Mouse (Mus musculus) limb, embryonic 15.5 days (tissue): Measurements from ENCODE around the gene Atp4a. TPM values are rescaled to one million over a fixed set of nuclear protein-coding genes. Genes with fewer than 3 reads are reported as not detected.
A peak's percentile ranks its signal among the peaks of the same experiment; 100 is the strongest.

ENCODE experiments used
- ATAC-seq: fragments of 200-750 bp; cut with Nextera tagmentation; 2 replicates; pipeline ENCODE4 v1.8.0; 2017; ENCODE audit warnings: low read depth, moderate TSS enrichment; ENCODE audit not compliant: insufficient number of reproducible peaks, low FRiP score, low TSS enrichment
- H3K27ac ChIP-seq: fragments of 300-500 bp; sonication (generic); 2 replicates; pipeline ENCODE4 v1.5.1; 2015; ENCODE audit warnings: moderate library complexity, mild to moderate bottlenecking, inconsistent platforms
- H3K27me3 ChIP-seq: fragments of 300-500 bp; sonication (generic); 2 replicates; pipeline ENCODE4 v1.6.1; 2015; ENCODE audit warnings: inconsistent platforms
- H3K36me3 ChIP-seq: fragments of 300-500 bp; sonication (generic); 2 replicates; pipeline ENCODE4 v1.6.1; 2015; ENCODE audit warnings: inconsistent platforms
- H3K4me1 ChIP-seq: fragments of 300-500 bp; sonication (generic); 2 replicates; pipeline ENCODE4 v1.6.1; 2015; ENCODE audit warnings: inconsistent platforms
- H3K4me2 ChIP-seq: fragments of 300-500 bp; sonication (generic); 2 replicates; pipeline ENCODE4 v1.6.1; 2015; ENCODE audit warnings: mild to moderate bottlenecking, inconsistent platforms
- H3K4me3 ChIP-seq: fragments of 300-500 bp; sonication (generic); 2 replicates; pipeline ENCODE4 v1.5.1; 2015; ENCODE audit warnings: mild to moderate bottlenecking, inconsistent platforms
- H3K9ac ChIP-seq: fragments of 300-500 bp; sonication (generic); 2 replicates; pipeline ENCODE4 v1.6.1; 2015; ENCODE audit warnings: inconsistent platforms
- H3K9me3 ChIP-seq: fragments of 300-500 bp; sonication (generic); 2 replicates; pipeline ENCODE4 v1.6.1; 2016; ENCODE audit warnings: inconsistent platforms
- WGBS: fragments of 180-500 bp; shearing (Covaris S2); methylation state at CpG from one replicate; pipeline ENCODE4 v1.1.7; 2015; 5-methylcytosine and 5-hydroxymethylcytosine counted together
- polyA plus RNA-seq: library from polyadenylated mRNA; unstranded; fragments of >200 nt; fragmentation: Nextera tagmentation; extraction: Ambion mirVana; gene quantifications from 2 replicates; pipeline ENCODE4 v1.2.1, GENCODE M21; 2015

Atp4a gene
- polyA plus RNA-seq: 0.19 and 0.99 TPM in 2 replicates

- no peak for ATAC-seq
- WGBS: 73% methylated on average over 3 of the region's 3 CpGs
- H3K27me3 ChIP-seq: peaks cover 26% of the 10 kb centered on the region
- H3K4me1 ChIP-seq: peaks cover 3% of the 10 kb centered on the region
- no peak within 1 kb of the TSS for H3K4me3 ChIP-seq
- H3K9me3 ChIP-seq: no peaks in the 10 kb centered on the region
- H3K4me2 ChIP-seq: no peak within 1 kb of the TSS
- H3K27ac ChIP-seq: no peak within 1 kb of the TSS
- H3K9ac ChIP-seq: no peak within 1 kb of the TSS
- no peaks in the 10 kb centered on the region for H3K36me3 ChIP-seq
These were observed at the start of gene Atp4a for GRCm38 (mm10) chr7:30711942-30712341. Gene Atp4a, plus strand, starts transcription at chr7:30712209.

GRCm38 (mm10) chr7:30664529-30665200 lies 47.3 kb upstream of the Atp4a start, which contains the start of gene Haus5:
Gene Haus5, minus strand, starts transcription at chr7:30664994.
- under 1% methylated on average over 34 of the region's 34 CpGs for WGBS
- peak within 1 kb of the TSS; percentile 71 for H3K4me3 ChIP-seq

GRCm38 (mm10) chr7:30665321-30665720 lies 46.7 kb upstream of the Atp4a start:
- Histone ChIP-seq H3K27me3 (no peaks in the 10 kb centered on the region), H3K4me3 (peak overlapping the region; percentile 71), H3K9ac (peak overlapping the region; percentile 73; the same call in 1 of the 2 replicates), H3K27ac (peak overlapping the region; percentile 33; the same call in 1 of the 2 replicates), H3K9me3 (no peaks in the 10 kb centered on the region), H3K36me3 (peaks cover 15% of the 10 kb centered on the region), H3K4me1 (peaks cover 9% of the 10 kb centered on the region; the same call in 1 of the 2 replicates), H3K4me2 (peak overlapping the region; percentile 84)
- WGBS: 3% methylated on average over 11 of the region's 11 CpGs
- ATAC-seq: no peak

More at GRCm38 (mm10) chr7:30664529-30665200, 47.3 kb upstream of the Atp4a start, which contains the start of gene Haus5:
- Histone ChIP-seq H3K27ac (peak within 1 kb of the TSS; percentile 70), H3K27me3 (no peaks in the 10 kb centered on the region), H3K9ac (peak within 1 kb of the TSS; percentile 73), H3K4me1 (peaks cover 9% of the 10 kb centered on the region; the same call in 1 of the 2 replicates), H3K9me3 (no peaks in the 10 kb centered on the region), H3K36me3 (peaks cover 22% of the 10 kb centered on the region), H3K4me2 (peak within 1 kb of the TSS; percentile 84)
- ATAC-seq: peak; percentile 85

GRCm38 (mm10) chr7:30669229-30669628 lies 42.8 kb upstream of the Atp4a start:
- Histone ChIP-seq H3K4me2 (no peak overlapping the region), H3K36me3 (no peaks in the 10 kb centered on the region), H3K9me3 (no peaks in the 10 kb centered on the region), H3K27ac (no peak overlapping the region), H3K4me1 (peaks cover 8% of the 10 kb centered on the region; the same call in 1 of the 2 replicates), H3K27me3 (no peaks in the 10 kb centered on the region), H3K9ac (no peak overlapping the region), H3K4me3 (no peak overlapping the region)
- WGBS: 30% methylated on average over 3 of the region's 3 CpGs
- ATAC-seq: no peak

- Histone ChIP-seq H3K36me3 (no peaks in the 10 kb centered on the region), H3K9ac (no peak within 1 kb of the TSS), H3K4me2 (no peak within 1 kb of the TSS), H3K27me3 (no peaks in the 10 kb centered on the region), H3K27ac (no peak within 1 kb of the TSS), H3K4me1 (no peaks in the 10 kb centered on the region), H3K4me3 (no peak within 1 kb of the TSS), H3K9me3 (no peaks in the 10 kb centered on the region)
- 63% methylated on average over 9 of the region's 9 CpGs for WGBS
- no peak for ATAC-seq
These were observed 40.5 kb upstream of the Atp4a start, which contains the start of gene Pmis2 for GRCm38 (mm10) chr7:30671480-30671879. Gene Pmis2, minus strand, starts transcription at chr7:30671605.

GRCm38 (mm10) chr7:30678263-30678975 lies 33.6 kb upstream of the Atp4a start:
- no peaks in the 10 kb centered on the region for H3K9me3 ChIP-seq
- no peak overlapping the region for H3K4me2 ChIP-seq
- H3K4me1 ChIP-seq: no peaks in the 10 kb centered on the region
- H3K27ac ChIP-seq: no peak overlapping the region
- H3K4me3 ChIP-seq: no peak overlapping the region
- no peak for ATAC-seq
- H3K36me3 ChIP-seq: no peaks in the 10 kb centered on the region
- 61% methylated on average over 5 of the region's 5 CpGs for WGBS
- no peaks in the 10 kb centered on the region for H3K27me3 ChIP-seq
- no peak overlapping the region for H3K9ac ChIP-seq

- Histone ChIP-seq H3K4me2 (no peak overlapping the region), H3K27ac (no peak overlapping the region), H3K4me3 (no peak overlapping the region), H3K4me1 (no peaks in the 10 kb centered on the region), H3K36me3 (no peaks in the 10 kb centered on the region), H3K27me3 (peaks cover 5% of the 10 kb centered on the region; the same call in 1 of the 2 replicates), H3K9me3 (no peaks in the 10 kb centered on the region), H3K9ac (no peak overlapping the region)
- WGBS: 57% methylated on average over 5 of the region's 5 CpGs
- no peak for ATAC-seq
These were observed 30.1 kb upstream of the Atp4a start for GRCm38 (mm10) chr7:30681897-30682296.

GRCm38 (mm10) chr7:30683425-30683824 lies 28.6 kb upstream of the Atp4a start:
- no peaks in the 10 kb centered on the region for H3K9me3 ChIP-seq
- no peaks in the 10 kb centered on the region for H3K4me1 ChIP-seq
- no peaks in the 10 kb centered on the region for H3K36me3 ChIP-seq
- H3K27ac ChIP-seq: no peak overlapping the region
- H3K9ac ChIP-seq: no peak overlapping the region
- H3K27me3 ChIP-seq: peaks cover 19% of the 10 kb centered on the region
- no peak overlapping the region for H3K4me2 ChIP-seq
- no peak for ATAC-seq
- WGBS: 75% methylated on average over 2 of the region's 2 CpGs
- no peak overlapping the region for H3K4me3 ChIP-seq

GRCm38 (mm10) chr7:30688325-30688724 lies 23.7 kb upstream of the Atp4a start:
- no peaks in the 10 kb centered on the region for H3K9me3 ChIP-seq
- H3K4me2 ChIP-seq: no peak overlapping the region
- H3K9ac ChIP-seq: no peak overlapping the region
- H3K27me3 ChIP-seq: peaks cover 19% of the 10 kb centered on the region
- no peak overlapping the region for H3K27ac ChIP-seq
- no peaks in the 10 kb centered on the region for H3K36me3 ChIP-seq
- no peaks in the 10 kb centered on the region for H3K4me1 ChIP-seq
- no peak overlapping the region for H3K4me3 ChIP-seq
- no peak for ATAC-seq
- WGBS: 67% methylated on average over 6 of the region's 6 CpGs

- Histone ChIP-seq H3K4me2 (no peak overlapping the region), H3K27ac (no peak overlapping the region), H3K4me3 (no peak overlapping the region), H3K4me1 (no peaks in the 10 kb centered on the region), H3K9ac (no peak overlapping the region), H3K9me3 (no peaks in the 10 kb centered on the region), H3K36me3 (no peaks in the 10 kb centered on the region), H3K27me3 (no peaks in the 10 kb centered on the region)
- ATAC-seq: no peak
- 59% methylated on average over 5 of the region's 5 CpGs for WGBS
These were observed 13.9 kb upstream of the Atp4a start for GRCm38 (mm10) chr7:30698101-30698500.

GRCm38 (mm10) chr7:30698589-30698988 lies 13.4 kb upstream of the Atp4a start, which contains the start of gene 2200002J24Rik:
Gene 2200002J24Rik, plus strand, starts transcription at chr7:30698926.
- WGBS: 38% methylated on average over 9 of the region's 9 CpGs
- Histone ChIP-seq H3K27ac (no peak within 1 kb of the TSS), H3K9ac (no peak within 1 kb of the TSS), H3K4me1 (no peaks in the 10 kb centered on the region), H3K27me3 (no peaks in the 10 kb centered on the region), H3K4me2 (no peak within 1 kb of the TSS), H3K36me3 (no peaks in the 10 kb centered on the region), H3K9me3 (no peaks in the 10 kb centered on the region), H3K4me3 (no peak within 1 kb of the TSS)
- no peak for ATAC-seq
